Mouse (Mus musculus): Measurements from ENCODE around the gene Igdcc3. TPM values are rescaled to one million over a fixed set of nuclear protein-coding genes. Genes with fewer than 3 reads are reported as not detected.

Igdcc3 gene
- polyA plus RNA-seq, 1 experiment from 2014 or later, result not detected

DNA sequence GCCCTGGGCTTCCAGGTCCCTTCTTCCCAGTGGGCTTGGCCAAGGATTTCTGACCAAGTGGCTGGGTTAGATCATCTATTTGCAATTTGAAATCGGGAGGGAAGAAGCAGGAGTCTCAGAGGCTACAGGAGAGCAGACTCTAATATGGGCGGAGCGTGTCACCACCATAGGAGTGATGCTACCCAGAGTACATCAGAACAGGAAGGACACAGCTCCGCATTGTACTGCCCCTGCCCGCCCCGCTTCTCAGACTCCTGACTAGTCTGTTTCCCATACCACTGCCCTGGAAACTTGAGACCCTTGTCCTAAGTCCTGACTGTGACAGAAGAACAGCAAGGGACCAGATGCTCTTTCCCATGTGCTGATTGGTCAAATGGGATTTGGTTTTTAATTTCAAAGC is 16.6 kb downstream of the Igdcc3 start:
- CTCF ChIA-PET, result no interaction called here
- TF ChIP-seq CTCF (IDR thresholded peaks at IDR 0.05), result no peak
- no peak for DNase-seq (ENCODE audit: low read depth, low spot score)
- POLR2A ChIA-PET, result no interaction called here
- H3K27me3 ChIP-seq, result peaks cover 79% of the 10 kb centered on the region
- in situ Hi-C loops (cut with MboI; ENCODE audit: low pct_unique_long_range_greater_than_20kb), result no loop called here
- no peak for ATAC-seq

DNA sequence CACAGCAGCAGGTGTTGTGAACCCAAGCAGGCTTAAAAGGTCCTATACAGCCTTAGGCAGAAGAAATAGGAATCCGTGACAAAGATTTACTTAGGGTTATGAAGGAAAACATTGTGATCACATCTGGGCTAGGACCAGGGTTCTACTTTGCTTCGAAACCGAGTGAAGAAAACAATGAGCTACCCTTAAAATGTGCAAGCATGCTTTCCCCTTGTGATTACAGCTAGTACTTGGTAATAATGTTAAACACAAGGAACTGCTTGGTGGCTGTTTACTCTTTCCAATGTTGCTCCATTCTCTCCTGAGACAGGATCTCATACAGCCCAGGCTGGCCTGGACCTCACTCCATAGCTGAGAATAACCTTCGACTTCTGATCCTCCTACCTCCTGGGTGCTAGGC is 20.2 kb downstream of the Igdcc3 start:
- CTCF ChIA-PET, result no interaction called here
- H3K27me3 ChIP-seq, result peaks cover 91% of the 10 kb centered on the region
- no peak for DNase-seq (ENCODE audit: low read depth, low spot score)
- in situ Hi-C loops (cut with MboI; ENCODE audit: low pct_unique_long_range_greater_than_20kb), result loop anchor here (5.0 kb wide), 1 partner anchor 34 kb away; no protein-coding TSS in a partner anchor
- TF ChIP-seq CTCF (IDR thresholded peaks at IDR 0.05), result no peak
- no peak for ATAC-seq
- POLR2A ChIA-PET, result no interaction called here

DNA sequence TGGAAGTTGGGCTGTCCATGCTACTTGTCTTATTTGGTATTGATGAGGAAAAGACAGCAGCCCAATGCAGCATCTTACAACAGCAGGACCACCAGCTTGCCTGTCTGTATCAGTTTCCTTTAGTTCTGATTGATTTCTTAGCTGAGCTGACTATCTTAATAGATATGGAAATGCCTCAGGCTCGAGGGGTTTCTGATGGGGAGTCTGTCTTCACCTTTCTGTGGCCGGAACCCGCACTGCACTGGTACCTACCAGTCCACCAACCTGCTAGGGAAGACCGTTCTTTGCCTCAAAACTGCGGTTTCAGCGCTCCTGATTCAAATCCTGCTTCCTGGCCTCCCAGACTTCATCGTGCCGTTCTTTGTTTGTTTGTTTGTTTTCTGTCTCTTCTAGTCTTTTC is 20.9 kb downstream of the Igdcc3 start:
- ATAC-seq, result no peak
- in situ Hi-C loops (cut with MboI; ENCODE audit: low pct_unique_long_range_greater_than_20kb), result loop anchor here (5.0 kb wide), 1 partner anchor 35 kb away; no protein-coding TSS in a partner anchor
- POLR2A ChIA-PET, result no interaction called here
- no peak for DNase-seq (ENCODE audit: low read depth, low spot score)
- peaks cover 90% of the 10 kb centered on the region for H3K27me3 ChIP-seq
- TF ChIP-seq CTCF (IDR thresholded peaks at IDR 0.05), result no peak
- CTCF ChIA-PET, result no interaction called here

DNA sequence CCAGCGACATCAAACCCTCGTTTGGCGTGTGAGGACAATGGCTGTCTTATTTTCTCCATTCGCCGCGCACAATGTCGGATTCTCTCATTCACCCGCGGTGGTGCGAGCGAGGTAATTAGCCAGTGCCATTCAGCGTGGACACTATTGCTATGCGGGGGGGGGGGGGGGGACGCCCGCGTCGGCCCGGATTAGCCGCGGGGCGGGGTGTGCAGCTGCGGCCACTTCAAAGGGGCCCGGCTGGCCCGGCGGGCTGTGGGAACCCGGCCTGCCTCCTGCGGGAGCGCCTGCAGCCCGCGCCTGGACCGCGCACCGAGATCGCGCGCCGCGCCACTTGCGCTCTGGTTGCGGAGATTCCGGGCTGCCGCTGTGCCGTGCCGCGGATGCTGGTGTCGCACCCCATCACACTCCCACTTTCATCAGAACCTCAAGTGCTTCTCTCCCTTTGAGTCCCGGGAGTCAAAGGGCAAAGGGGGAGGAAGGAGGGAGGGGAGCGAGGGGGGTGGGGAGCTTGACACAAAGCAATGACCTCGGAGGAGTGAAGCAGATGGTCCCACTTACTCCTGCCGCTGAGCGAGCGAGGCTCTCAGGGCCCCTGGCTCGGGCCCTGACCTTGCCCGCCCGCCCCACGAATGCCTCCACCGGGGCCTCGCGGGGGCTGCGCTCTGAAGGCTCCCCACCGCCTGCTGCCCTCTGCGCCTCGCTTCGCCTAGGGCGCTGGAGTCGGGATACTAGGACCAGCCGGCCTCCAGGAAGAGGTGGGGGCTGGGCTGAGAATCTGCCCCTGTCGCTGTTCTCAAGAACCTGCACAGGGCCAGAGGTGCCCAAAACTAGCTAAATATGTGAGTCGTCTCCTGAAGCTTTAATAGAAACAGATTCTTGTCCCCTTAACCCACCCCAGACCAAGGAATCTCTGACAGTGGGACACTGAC is 22.0 kb downstream of the Igdcc3 start:
- TF ChIP-seq CTCF (IDR thresholded peaks at IDR 0.05), result no peak
- no peak for ATAC-seq
- no peak for DNase-seq (ENCODE audit: low read depth, low spot score)
- peaks cover 86% of the 10 kb centered on the region for H3K27me3 ChIP-seq
- CTCF ChIA-PET, result no interaction called here
- in situ Hi-C loops (cut with MboI; ENCODE audit: low pct_unique_long_range_greater_than_20kb), result loop anchor here (5.0 kb wide), 1 partner anchor 36 kb away; no protein-coding TSS in a partner anchor
- POLR2A ChIA-PET, result no interaction called here

DNA sequence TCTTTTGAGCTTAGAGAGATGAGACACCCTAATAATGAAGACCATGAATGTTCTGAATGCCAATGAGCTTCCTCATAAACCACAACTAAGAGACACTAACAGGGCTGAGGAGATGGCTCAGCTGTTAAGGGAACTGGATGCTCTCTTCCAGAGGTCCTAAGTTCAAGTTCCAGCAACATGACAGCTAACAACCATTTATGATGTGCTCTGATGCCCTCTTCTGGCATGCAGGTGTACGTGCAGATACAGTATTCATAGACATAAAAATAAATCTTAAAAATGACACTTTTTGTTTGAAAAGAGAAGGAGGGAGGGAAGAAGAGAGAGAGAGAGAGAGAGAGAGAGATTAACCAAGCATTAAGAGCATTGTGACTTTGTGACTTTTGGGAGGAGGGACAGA is 23.9 kb downstream of the Igdcc3 start:
- ATAC-seq (no peak), DNase-seq (ENCODE audit: low read depth, low spot score) (no peak)
- peaks cover 74% of the 10 kb centered on the region for H3K27me3 ChIP-seq
- ChIA-PET CTCF (interaction anchor here (0.8 to 1.5 kb wide), 5 partner anchors 11 to 42 kb away, joined by 3 to 5 read pairs (median 4); no protein-coding TSS in a partner anchor), POLR2A (interaction anchor here (0.7 kb wide), 1 partner anchor 24 kb away, joined by 3 read pairs; the partner anchor contains the start of gene Igdcc3)
- in situ Hi-C loops (cut with MboI; ENCODE audit: low pct_unique_long_range_greater_than_20kb), result loop anchor here (5.0 kb wide), 1 partner anchor 38 kb away; no protein-coding TSS in a partner anchor
- peak; percentile 71 for TF ChIP-seq CTCF (IDR thresholded peaks at IDR 0.05)

DNA sequence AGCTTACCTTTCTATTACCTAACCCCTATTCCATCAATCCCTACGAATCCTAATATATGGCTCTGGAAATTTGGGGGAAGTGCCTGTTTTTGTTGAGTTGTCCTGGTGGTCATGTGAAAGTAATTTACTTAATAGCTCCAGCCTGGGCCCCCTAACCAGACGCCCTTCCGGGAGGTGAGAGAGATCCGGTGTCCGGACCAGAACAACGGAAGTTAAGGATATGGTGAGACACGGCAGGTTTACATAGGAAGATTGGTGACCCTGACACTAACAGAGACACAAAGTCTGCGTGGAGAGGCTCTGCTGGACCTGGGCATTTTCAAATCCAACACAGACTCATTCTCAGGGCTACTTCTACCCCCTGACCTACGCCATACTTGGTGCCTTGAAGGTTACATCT is 25.4 kb downstream of the Igdcc3 start:
- CTCF ChIA-PET, result no interaction called here
- TF ChIP-seq CTCF (IDR thresholded peaks at IDR 0.05), result no peak
- peaks cover 65% of the 10 kb centered on the region for H3K27me3 ChIP-seq
- DNase-seq (ENCODE audit: low read depth, low spot score) (no peak), ATAC-seq (no peak)
- in situ Hi-C loops (cut with MboI; ENCODE audit: low pct_unique_long_range_greater_than_20kb), result no loop called here
- POLR2A ChIA-PET, result interaction anchor here (0.6 kb wide), 1 partner anchor 956 kb away, joined by 3 read pairs; no protein-coding TSS in a partner anchor

DNA sequence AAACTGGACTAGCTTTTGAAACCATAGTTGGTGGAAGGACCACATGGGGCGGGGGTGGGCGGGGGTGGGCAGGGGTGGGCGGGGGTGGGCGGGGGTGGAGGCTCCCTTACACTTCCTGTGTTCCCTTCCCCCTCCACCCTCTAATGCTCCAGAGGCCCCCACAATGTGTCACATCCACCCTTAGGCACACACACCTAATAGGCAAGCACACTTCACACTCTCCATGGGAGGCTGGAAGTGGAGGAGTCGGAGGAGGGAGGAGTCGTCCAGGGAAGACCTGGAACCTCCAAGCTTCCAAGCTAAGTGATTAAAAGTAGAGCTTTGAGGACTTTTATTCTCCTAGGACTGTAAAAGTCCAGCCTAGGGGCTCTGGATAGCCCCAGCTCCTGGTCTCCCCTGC is 27.5 kb downstream of the Igdcc3 start:
- peaks cover 52% of the 10 kb centered on the region for H3K27me3 ChIP-seq
- no peak for TF ChIP-seq CTCF (IDR thresholded peaks at IDR 0.05)
- ATAC-seq (no peak), DNase-seq (ENCODE audit: low read depth, low spot score) (no peak)
- CTCF ChIA-PET, result no interaction called here
- in situ Hi-C loops (cut with MboI; ENCODE audit: low pct_unique_long_range_greater_than_20kb), result no loop called here
- POLR2A ChIA-PET, result interaction anchor here (1.1 kb wide), 1 partner anchor 10 kb away, joined by 4 read pairs; no protein-coding TSS in a partner anchor

DNA sequence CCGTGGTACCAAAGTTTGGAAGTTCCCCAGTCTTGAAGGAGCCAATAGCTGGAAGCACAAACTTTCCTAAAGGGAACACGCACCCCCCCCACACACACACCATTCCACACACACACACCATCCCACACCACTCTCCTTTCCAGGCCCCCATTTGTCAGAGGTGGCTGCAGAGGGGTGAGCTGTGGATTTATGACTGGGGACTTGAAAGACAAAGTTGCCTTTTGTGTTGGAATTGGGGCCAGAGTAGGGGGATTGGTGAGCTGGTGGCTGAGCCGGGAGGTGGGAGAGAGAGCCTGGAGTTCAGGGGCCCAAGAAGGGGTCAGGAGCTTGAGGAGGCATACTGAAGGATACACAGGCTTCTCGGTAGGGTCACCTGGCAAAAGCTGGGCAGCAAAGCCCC is 28.0 kb downstream of the Igdcc3 start:
- DNase-seq (ENCODE audit: low read depth, low spot score), result no peak

DNA sequence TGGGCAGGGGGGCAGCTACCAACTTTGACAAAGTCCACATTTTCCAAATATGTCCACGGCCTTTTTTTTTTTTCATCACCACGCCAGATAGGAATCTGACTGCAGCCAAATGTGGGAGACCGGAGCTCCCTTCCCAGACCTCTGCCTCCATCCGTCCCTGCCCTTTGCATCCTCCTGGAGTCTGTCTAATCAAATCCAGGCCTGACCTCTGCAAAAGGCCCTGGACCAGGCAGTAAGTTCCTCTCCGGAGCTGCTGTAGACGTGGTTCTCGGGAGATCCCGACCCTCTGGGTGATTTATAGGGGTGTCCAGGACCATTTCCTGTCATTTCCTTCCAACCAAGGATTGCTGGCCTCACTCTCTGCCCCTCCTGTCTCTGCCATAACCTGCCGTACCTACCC is 31.7 kb downstream of the Igdcc3 start:
- no peak for DNase-seq (ENCODE audit: low read depth, low spot score)
- ChIA-PET CTCF (interaction anchor here (1.1 kb wide), 1 partner anchor 52 kb away, joined by 3 read pairs; no protein-coding TSS in a partner anchor), POLR2A (no interaction called here)
- no peak for TF ChIP-seq CTCF (IDR thresholded peaks at IDR 0.05)
- no peak for ATAC-seq
- H3K27me3 ChIP-seq, result peaks cover 24% of the 10 kb centered on the region
- in situ Hi-C loops (cut with MboI; ENCODE audit: low pct_unique_long_range_greater_than_20kb), result no loop called here

More for the DNA sequence above, 28.0 kb downstream of the Igdcc3 start:
- in situ Hi-C loops (cut with MboI; ENCODE audit: low pct_unique_long_range_greater_than_20kb), result no loop called here
- peaks cover 48% of the 10 kb centered on the region for H3K27me3 ChIP-seq
- ChIA-PET CTCF (interaction anchor here (0.7 kb wide), 1 partner anchor 41 kb away, joined by 3 read pairs; no protein-coding TSS in a partner anchor), POLR2A (interaction anchor here (1.1 kb wide), 1 partner anchor 10 kb away, joined by 4 read pairs; no protein-coding TSS in a partner anchor)
- no peak for TF ChIP-seq CTCF (IDR thresholded peaks at IDR 0.05)
- ATAC-seq, result no peak

DNA sequence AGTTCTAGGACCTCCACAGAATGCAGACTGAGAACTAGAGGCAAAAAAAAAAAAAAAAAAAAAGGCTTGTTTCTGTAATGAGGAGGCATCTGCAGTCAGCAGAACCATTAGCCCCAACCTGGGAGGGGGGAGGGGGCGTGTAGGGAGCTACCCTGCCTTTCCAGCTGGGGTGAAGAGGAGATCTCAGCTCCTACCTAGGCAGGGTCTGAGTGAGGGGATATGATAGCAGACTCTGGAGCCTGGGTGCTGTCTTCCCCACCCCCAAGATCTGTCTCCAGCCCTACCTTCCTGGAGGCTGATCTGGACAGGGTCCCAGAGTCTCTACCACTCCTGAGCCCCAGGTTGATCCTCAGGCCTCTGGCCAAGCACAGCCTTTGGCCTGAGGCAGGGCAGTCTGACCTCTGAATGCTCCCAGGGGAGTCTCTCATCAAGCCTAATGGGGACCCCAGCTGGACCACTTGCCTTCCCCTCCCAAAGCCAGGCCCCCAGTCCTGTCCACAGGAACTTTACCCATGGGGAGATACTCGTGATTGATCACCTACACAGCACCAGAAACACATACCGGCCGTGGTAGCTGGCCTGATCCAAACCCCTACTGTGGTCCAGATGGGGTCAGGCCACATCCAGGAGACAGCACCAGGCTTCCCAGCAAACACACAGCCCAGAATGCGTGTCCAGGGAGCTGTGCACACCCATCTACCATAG is 34.4 kb downstream of the Igdcc3 start:
- POLR2A ChIA-PET, result no interaction called here
- ATAC-seq (no peak), DNase-seq (ENCODE audit: low read depth, low spot score) (no peak)
- CTCF ChIA-PET, result interaction anchor here (1.0 kb wide), 1 partner anchor 48 kb away, joined by 3 read pairs; no protein-coding TSS in a partner anchor
- in situ Hi-C loops (cut with MboI; ENCODE audit: low pct_unique_long_range_greater_than_20kb), result no loop called here
- peaks cover 20% of the 10 kb centered on the region for H3K27me3 ChIP-seq
- no peak for TF ChIP-seq CTCF (IDR thresholded peaks at IDR 0.05)
